Mouse (Mus musculus): ENCODE data around the gene Adh4.
"Not testable (repeated sequence)": the region's sequence is repeated elsewhere in the genome, so short reads cannot be mapped to it uniquely, and the experiment has no call there.

Gene Adh4

GRCm38 (mm10) chr3:138415121-138415690, at the start of gene Adh4:
TSS of gene Adh4 (plus strand) at chr3:138415466.
- DNase-seq: no peak

GRCm38 (mm10) chr3:138366181-138366580, 49.1 kb upstream of the Adh4 start:
- DNase-seq: no peak

- no peak for DNase-seq
These were observed 45.7 kb upstream of the Adh4 start for GRCm38 (mm10) chr3:138369546-138369945.

- not testable (repeated sequence) for DNase-seq
These were observed 45.0 kb upstream of the Adh4 start for GRCm38 (mm10) chr3:138370289-138370688.

- no peak for DNase-seq
These were observed 41.3 kb upstream of the Adh4 start for GRCm38 (mm10) chr3:138373920-138374319.

- DNase-seq: no peak
These were observed 40.1 kb upstream of the Adh4 start for GRCm38 (mm10) chr3:138375148-138375547.

GRCm38 (mm10) chr3:138381133-138381532, 34.1 kb upstream of the Adh4 start:
- DNase-seq: no peak

GRCm38 (mm10) chr3:138387155-138387554, 28.1 kb upstream of the Adh4 start:
- no peak for DNase-seq

- no peak for DNase-seq
These were observed 10.4 kb upstream of the Adh4 start for GRCm38 (mm10) chr3:138404872-138405271.

- DNase-seq: peak; percentile 5 to 6
These were observed 9.9 kb upstream of the Adh4 start for GRCm38 (mm10) chr3:138405341-138405740.

- DNase-seq: no peak
These were observed 9.4 kb upstream of the Adh4 start for GRCm38 (mm10) chr3:138405840-138406239.

GRCm38 (mm10) chr3:138407920-138408319, 7.3 kb upstream of the Adh4 start:
- DNase-seq: no peak

- no peak for DNase-seq
These were observed 5.7 kb upstream of the Adh4 start for GRCm38 (mm10) chr3:138409585-138409984.

- no peak for DNase-seq
These were observed 5.1 kb upstream of the Adh4 start for GRCm38 (mm10) chr3:138410211-138410610.

- no peak for DNase-seq
These were observed 4.1 kb downstream of the Adh4 start for GRCm38 (mm10) chr3:138419369-138419768.

- no peak for DNase-seq
These were observed 5.1 kb downstream of the Adh4 start for GRCm38 (mm10) chr3:138420385-138420784.

GRCm38 (mm10) chr3:138423664-138424063, 8.4 kb downstream of the Adh4 start:
- no peak for DNase-seq

GRCm38 (mm10) chr3:138424247-138424646, 9.0 kb downstream of the Adh4 start:
- DNase-seq: no peak

GRCm38 (mm10) chr3:138430360-138430976, 15.2 kb downstream of the Adh4 start:
- no peak for DNase-seq

GRCm38 (mm10) chr3:138431835-138432234, 16.6 kb downstream of the Adh4 start:
- no peak for DNase-seq

- no peak for DNase-seq
These were observed 23.4 kb downstream of the Adh4 start for GRCm38 (mm10) chr3:138438716-138439115.

GRCm38 (mm10) chr3:138442203-138442602, 26.9 kb downstream of the Adh4 start:
- no peak for DNase-seq

GRCm38 (mm10) chr3:138442612-138443464, 27.6 kb downstream of the Adh4 start, which contains the start of gene Adh5:
TSS of gene Adh5 (plus strand) at chr3:138443093.
- DNase-seq: peak; percentile 92 to 94

GRCm38 (mm10) chr3:138443465-138443771, 28.2 kb downstream of the Adh4 start:
- no peak for DNase-seq
